Mouse (Mus musculus) CH12.LX (cell line): ENCODE measurements at regions not wholly inside any gene's neighbourhood (a gene's known extent, or its start where the extent isn't known, plus 50 kb on each side); places are given as distances from the start of the nearest gene placed in this dataset.

ENCODE experiments used
- BHLHE40 ChIP-seq: IDR thresholded peaks from 2 replicates; pipeline ENCODE4 v1.6.1; 2011; ENCODE audit warnings: mild to moderate bottlenecking, low read depth, low read length, improper control_type of control experiment
- CTCF ChIP-seq, 2 experiments: IDR thresholded peaks in 1 of 2; conservative IDR thresholded peaks in 1 of 2; 2 replicates each; pipeline ENCODE4 v1.5.1; 2011 to 2012; ENCODE audit warnings: low read depth in 2 of 2, low read length in 2 of 2, improper control_type of control experiment in 1 of 2, inconsistent platforms in 1 of 2, mild to moderate bottlenecking in 1 of 2, moderate library complexity in 1 of 2
- E2F4 ChIP-seq: IDR thresholded peaks from 2 replicates; pipeline ENCODE4 v1.6.1; 2011; ENCODE audit warnings: low read depth, low read length, improper control_type of control experiment; ENCODE audit not compliant: insufficient replicate concordance
- GABPA ChIP-seq: IDR thresholded peaks from 2 replicates; pipeline ENCODE4 v1.6.1; 2012; ENCODE audit warnings: low read depth, low read length, improper control_type of control experiment, inconsistent platforms; ENCODE audit not compliant: insufficient replicate concordance
- KAT2A ChIP-seq: IDR thresholded peaks from 2 replicates; pipeline ENCODE4 v1.6.1; 2012; ENCODE audit warnings: low read length, improper control_type of control experiment, inconsistent platforms; ENCODE audit not compliant: insufficient replicate concordance
- MAFK ChIP-seq: IDR thresholded peaks from 2 replicates; pipeline ENCODE4 v1.6.1; 2011; ENCODE audit warnings: low read length, improper control_type of control experiment; ENCODE audit not compliant: insufficient replicate concordance
- MXI1 ChIP-seq: IDR thresholded peaks from 2 replicates; pipeline ENCODE4 v1.6.1; 2011; ENCODE audit warnings: mild to moderate bottlenecking, low read depth, low read length, improper control_type of control experiment
- MYC ChIP-seq: IDR thresholded peaks from 2 replicates; pipeline ENCODE4 v1.6.1; 2011; ENCODE audit warnings: low read depth, mild to moderate bottlenecking, improper control_type of control experiment, low read length
- NRF1 ChIP-seq: IDR thresholded peaks from 2 replicates; pipeline ENCODE4 v1.6.1; 2014; ENCODE audit warnings: low read depth, mild to moderate bottlenecking, inconsistent platforms, low read length, improper control_type of control experiment, moderate library complexity
- POLR2A ChIP-seq: IDR thresholded peaks from 2 replicates; pipeline ENCODE4 v1.6.1; 2011; ENCODE audit warnings: low read depth, mild to moderate bottlenecking, improper control_type of control experiment, low read length
- SIN3A ChIP-seq: IDR thresholded peaks from 2 replicates; pipeline ENCODE4 v1.6.1; 2012; ENCODE audit warnings: low read length, improper control_type of control experiment, inconsistent platforms
- ZKSCAN1 ChIP-seq: IDR thresholded peaks from 2 replicates; pipeline ENCODE4 v1.6.1; 2012; ENCODE audit warnings: low read depth, inconsistent platforms, low read length, improper control_type of control experiment, borderline replicate concordance

GRCm38 (mm10) chr15:88089486-88089885, 510.6 kb upstream of the Zdhhc25 start:
- TF ChIP-seq MYC: no peak
- no peak for TF ChIP-seq CTCF (conservative IDR thresholded peaks at IDR 0.05 in 1 of 2, IDR thresholded peaks at IDR 0.05 in 1 of 2; ENCODE audit: low read depth in 2 of 2, low read length in 2 of 2)
- TF ChIP-seq E2F4: no peak
- no peak for TF ChIP-seq KAT2A
- TF ChIP-seq MXI1: no peak
- no peak for TF ChIP-seq NRF1
- no peak for TF ChIP-seq BHLHE40
- no peak for TF ChIP-seq SIN3A
- no peak for TF ChIP-seq POLR2A
- no peak for TF ChIP-seq MAFK
- no peak for TF ChIP-seq ZKSCAN1
- TF ChIP-seq GABPA: no peak
